Mouse (Mus musculus) liver, adult 2 months (tissue): ENCODE results near the gene Pkd2l1. TPM values are rescaled to one million over a fixed set of nuclear protein-coding genes. Genes with fewer than 3 reads are reported as not detected.

Source experiments
- DNase-seq: peaks from one replicate; pipeline ENCODE4 v3.0.0-alpha.2; 2011; ENCODE audit warnings: low read depth, low spot score; ENCODE audit errors: extremely low read depth
- H3K27ac ChIP-seq: fragments of 200-500 bp; replicated peaks from 2 replicates; pipeline ENCODE4 v1.5.1; 2012; ENCODE audit warnings: low read depth, mild to moderate bottlenecking, control low read depth, inconsistent platforms, low read length; ENCODE audit not compliant: insufficient read depth
- H3K27me3 ChIP-seq: fragments of 200-500 bp; 2 replicates; pipeline ENCODE4 v1.6.1; 2012; ENCODE audit warnings: mild to moderate bottlenecking, moderate library complexity, low read length, inconsistent platforms; ENCODE audit not compliant: control insufficient read depth, insufficient read depth
- H3K36me3 ChIP-seq: fragments of 200-500 bp; 2 replicates; pipeline ENCODE4 v1.6.1; 2012; ENCODE audit warnings: low read length, inconsistent platforms; ENCODE audit not compliant: control insufficient read depth, insufficient read depth
- H3K4me1 ChIP-seq: fragments of 200-500 bp; 2 replicates; pipeline ENCODE4 v1.6.1; 2011; ENCODE audit warnings: low read length; ENCODE audit not compliant: control insufficient read depth, insufficient read depth
- H3K4me3 ChIP-seq: fragments of 200-500 bp; 2 replicates; pipeline ENCODE4 v1.5.1; 2011; ENCODE audit warnings: low read depth, mild to moderate bottlenecking, control low read depth, low read length, moderate library complexity; ENCODE audit not compliant: insufficient read depth
- H3K79me2 ChIP-seq: fragments of 200-500 bp; 2 replicates; pipeline ENCODE4 v1.6.1; 2012; ENCODE audit warnings: inconsistent platforms, mild to moderate bottlenecking, low read length, moderate library complexity; ENCODE audit not compliant: control insufficient read depth, insufficient read depth
- H3K9ac ChIP-seq: fragments of 200-500 bp; 2 replicates; pipeline ENCODE4 v1.6.1; 2012; ENCODE audit warnings: low read depth, mild to moderate bottlenecking, control low read depth, inconsistent platforms, low read length
- CTCF ChIP-seq: fragments of 200-500 bp; IDR thresholded peaks from 2 replicates; pipeline ENCODE4 v1.5.1; 2011; ENCODE audit warnings: low read depth, low read length, control low read depth
- POLR2A ChIP-seq: fragments of 200-500 bp; IDR thresholded peaks from 2 replicates; pipeline ENCODE4 v1.6.1; 2011; ENCODE audit warnings: low read length, control low read depth; ENCODE audit not compliant: insufficient read depth; ENCODE audit errors: extremely low read depth
- polyA plus RNA-seq: library from polyadenylated mRNA; depleted of rRNA; stranded (reverse); fragments of >200 nt; gene quantifications from 2 replicates; pipeline ENCODE4 v1.2.3, GENCODE M21; 2012; rRNA removed
- total RNA-seq: library from RNA; depleted of rRNA; stranded (reverse); fragments of >200 nt; gene quantifications from 2 replicates; pipeline ENCODE4 v1.2.3, GENCODE M21; 2014; rRNA removed

Gene Pkd2l1
- total and polyA plus RNA-seq, 2 experiments, result not detected

DNA sequence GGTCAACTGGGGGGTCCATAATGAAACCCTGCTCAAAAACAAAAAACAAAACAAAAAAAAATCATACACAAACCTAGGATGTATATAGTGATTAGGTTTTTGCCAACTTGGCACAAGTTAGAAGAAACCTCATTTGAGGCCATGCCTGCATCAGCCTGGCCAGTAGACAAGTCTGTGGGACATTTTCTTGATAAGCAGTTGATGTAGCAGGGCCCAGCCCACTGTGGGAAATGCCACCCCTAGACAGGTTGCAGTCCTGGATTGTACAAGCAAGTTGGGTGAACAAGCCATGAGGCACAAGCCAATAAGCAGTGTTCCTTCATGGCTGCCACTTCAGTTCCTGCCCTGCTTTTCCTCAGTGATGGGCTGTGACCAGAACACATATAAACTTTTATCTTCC, 91.4 kb downstream of the Pkd2l1 start:
- peaks cover 54% of the 10 kb centered on the region for H3K36me3 ChIP-seq
- H3K27ac ChIP-seq, result no peak overlapping the region
- DNase-seq, result no peak
- no peak overlapping the region for H3K4me3 ChIP-seq
- H3K4me1 ChIP-seq, result peaks cover 9% of the 10 kb centered on the region
- peaks cover 26% of the 10 kb centered on the region; the same call in 1 of the 2 replicates for H3K79me2 ChIP-seq
- no peaks in the 10 kb centered on the region for H3K27me3 ChIP-seq
- no peak for TF ChIP-seq POLR2A
- no peak for TF ChIP-seq CTCF
- no peak overlapping the region for H3K9ac ChIP-seq

Other genes with a start within 250 kb of the Pkd2l1 start
- gene Cpn1, start 205.9 kb downstream of the Pkd2l1 start, total RNA-seq, result 215 and 272 TPM in 2 replicates
- 336 and 360 TPM in 2 replicates for gene Cpn1, start 205.9 kb downstream of the Pkd2l1 start, polyA plus RNA-seq
- gene Cyp2c23, start 163.2 kb downstream of the Pkd2l1 start, total RNA-seq, result 233 and 351 TPM in 2 replicates
- gene Cyp2c23, start 163.2 kb downstream of the Pkd2l1 start, polyA plus RNA-seq, result 200 and 262 TPM in 2 replicates
- gene Erlin1, start 122.7 kb downstream of the Pkd2l1 start, total RNA-seq, result 27.8 and 44.2 TPM in 2 replicates
- gene Erlin1, start 122.7 kb downstream of the Pkd2l1 start, polyA plus RNA-seq, result 14.2 and 19.0 TPM in 2 replicates
- 104 and 129 TPM in 2 replicates for gene Chuk, start 85.0 kb downstream of the Pkd2l1 start, total RNA-seq
- gene Chuk, start 85.0 kb downstream of the Pkd2l1 start, polyA plus RNA-seq, result 28.7 and 34.7 TPM in 2 replicates
- 12.4 and 14.1 TPM in 2 replicates for gene Cwf19l1, start 56.6 kb downstream of the Pkd2l1 start, total RNA-seq
- gene Cwf19l1, start 56.6 kb downstream of the Pkd2l1 start, polyA plus RNA-seq, result 10.8 and 12.0 TPM in 2 replicates
- 16.6 and 17.9 TPM in 2 replicates for gene Bloc1s2, start 46.0 kb downstream of the Pkd2l1 start, total RNA-seq
- gene Bloc1s2, start 46.0 kb downstream of the Pkd2l1 start, polyA plus RNA-seq, result 25.4 and 26.2 TPM in 2 replicates
- gene Scd3, start 10.8 kb upstream of the Pkd2l1 start, total RNA-seq, result 0.20 TPM in 1 of 2 replicates, not detected in the other
- 0.02 TPM in 1 of 2 replicates, not detected in the other for gene Scd3, start 10.8 kb upstream of the Pkd2l1 start, polyA plus RNA-seq
- 2.2 and 3.9 TPM in 2 replicates for gene Scd2, start 101.2 kb upstream of the Pkd2l1 start, total RNA-seq
- gene Scd2, start 101.2 kb upstream of the Pkd2l1 start, polyA plus RNA-seq, result 2.7 and 2.9 TPM in 2 replicates
- 0.09 TPM in 1 of 2 replicates, not detected in the other for gene Scd4, start 140.7 kb upstream of the Pkd2l1 start, total RNA-seq
- 0.07 TPM in 1 of 2 replicates, not detected in the other for gene Scd4, start 140.7 kb upstream of the Pkd2l1 start, polyA plus RNA-seq
- gene Scd1, start 215.4 kb upstream of the Pkd2l1 start, total RNA-seq, result 1,338 and 2,774 TPM in 2 replicates
- gene Scd1, start 215.4 kb upstream of the Pkd2l1 start, polyA plus RNA-seq, result 5,589 and 8,115 TPM in 2 replicates